Mouse (Mus musculus): ENCODE measurements around the gene Nos1. TPM values are rescaled to one million over a fixed set of nuclear protein-coding genes. Genes with fewer than 3 reads are reported as not detected.

Gene Nos1
- polyA plus RNA-seq, 2 experiments, result under 0.01 TPM; not detected in 1

DNA sequence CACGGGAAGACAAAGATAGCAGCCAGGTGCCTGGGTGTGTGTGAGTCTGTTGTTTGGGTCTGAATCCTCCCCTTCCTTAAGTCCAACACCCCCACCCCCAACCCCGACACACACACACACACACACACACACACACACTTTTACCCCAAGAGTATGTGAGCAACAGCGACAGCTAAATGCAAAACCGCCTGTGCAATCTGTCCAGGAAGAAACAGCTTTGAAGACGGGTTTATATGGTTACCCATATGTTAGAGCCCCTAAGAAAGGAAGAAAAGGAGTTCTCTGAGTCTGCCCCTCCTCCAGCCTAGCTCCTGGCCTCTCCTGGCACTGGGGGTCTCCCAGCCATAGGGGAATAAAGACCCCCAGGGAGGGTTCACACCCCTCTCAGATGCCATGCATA, 60.2 kb downstream of the Nos1 start:
- Histone ChIP-seq H3K4me1 (replicated peaks; ENCODE audit: control insufficient read depth in 2 of 2, insufficient read depth in 2 of 2, low read length in 1 of 2) (no peaks in the 10 kb centered on the region), H3K27me3 (ENCODE audit: control insufficient read depth, insufficient read depth, low read length) (peaks cover 22% of the 10 kb centered on the region), H3K36me3 (replicated peaks; ENCODE audit: control insufficient read depth, insufficient read depth, low read depth) (no peaks in the 10 kb centered on the region), H3K4me3 (ENCODE audit: insufficient read depth in 1 of 2, low read depth in 2 of 2, low read length in 2 of 2) (no peak overlapping the region), H3K9me3 (ENCODE audit: control insufficient read depth, low read length) (no peaks in the 10 kb centered on the region), H3K4me2 (ENCODE audit: low read depth) (no peak overlapping the region), H3K27ac (no peak overlapping the region), H3K9ac (replicated peaks) (no peak overlapping the region)
- ATAC-seq (ENCODE audit: insufficient read depth) (no peak), DNase-seq (ENCODE audit: low read depth in 3 of 3, low spot score in 3 of 3) (no peak)
- 38% methylated on average over 5 of the region's 5 CpGs for WGBS (ENCODE audit: insufficient replicate concordance)
- TF ChIP-seq CTCF (IDR thresholded peaks at IDR 0.05; ENCODE audit: low read depth) (no peak), EP300 (IDR thresholded peaks at IDR 0.05; ENCODE audit: low read depth) (no peak)

DNA sequence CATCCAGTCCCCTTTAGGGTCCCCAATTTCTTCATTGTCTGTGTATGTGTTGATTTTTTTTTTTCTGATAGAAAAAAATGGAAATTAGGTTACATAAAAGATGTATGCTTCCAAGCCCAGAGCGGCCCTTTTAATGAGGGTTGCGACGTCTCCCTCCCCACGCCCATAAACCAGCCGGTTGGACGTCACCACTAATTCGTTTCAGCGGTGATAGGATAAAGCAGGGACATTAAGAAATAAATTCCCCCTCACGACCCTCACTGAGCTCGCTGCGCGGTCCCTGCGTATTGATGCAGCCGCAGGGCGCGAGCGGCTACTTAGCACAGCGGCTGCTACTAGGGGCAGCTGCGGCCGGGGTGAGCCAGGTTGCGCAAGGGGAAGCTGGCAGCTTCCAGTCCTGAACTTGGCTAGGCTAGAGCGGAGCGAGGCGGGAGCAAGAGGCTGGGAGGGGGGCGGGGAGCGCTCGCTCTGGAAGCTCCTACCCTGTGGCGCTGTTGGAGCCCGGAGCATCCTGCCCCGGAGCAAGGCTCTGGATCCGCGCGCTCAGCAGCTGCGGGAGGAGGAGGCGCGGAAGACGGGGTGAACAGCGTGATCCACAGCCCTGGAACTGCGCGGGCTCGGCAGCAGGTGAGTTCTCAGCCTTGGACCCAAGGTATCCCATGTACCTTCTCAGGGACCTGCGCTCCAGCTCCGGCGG, 61.0 kb downstream of the Nos1 start:
- no peak overlapping the region for H3K27ac ChIP-seq
- no peak overlapping the region for H3K4me2 ChIP-seq (ENCODE audit: low read depth)
- ATAC-seq (ENCODE audit: insufficient read depth) (no peak), DNase-seq (ENCODE audit: low read depth in 3 of 3, low spot score in 3 of 3) (no peak)
- H3K4me3 ChIP-seq (ENCODE audit: insufficient read depth in 1 of 2, low read depth in 2 of 2, low read length in 2 of 2), result no peak overlapping the region
- H3K9ac ChIP-seq (replicated peaks), result no peak overlapping the region
- H3K27me3 ChIP-seq (ENCODE audit: control insufficient read depth, insufficient read depth, low read length), result peaks cover 22% of the 10 kb centered on the region
- 4% methylated on average over 42 of the region's 44 CpGs for WGBS (ENCODE audit: insufficient replicate concordance)
- H3K4me1 ChIP-seq (replicated peaks; ENCODE audit: control insufficient read depth in 2 of 2, insufficient read depth in 2 of 2, low read length in 1 of 2), result no peaks in the 10 kb centered on the region
- H3K9me3 ChIP-seq (ENCODE audit: control insufficient read depth, low read length), result no peaks in the 10 kb centered on the region
- no peaks in the 10 kb centered on the region for H3K36me3 ChIP-seq (replicated peaks; ENCODE audit: control insufficient read depth, insufficient read depth, low read depth)
- no peak for TF ChIP-seq CTCF (IDR thresholded peaks at IDR 0.05; ENCODE audit: low read depth)
- TF ChIP-seq EP300 (IDR thresholded peaks at IDR 0.05; ENCODE audit: low read depth), result no peak

DNA sequence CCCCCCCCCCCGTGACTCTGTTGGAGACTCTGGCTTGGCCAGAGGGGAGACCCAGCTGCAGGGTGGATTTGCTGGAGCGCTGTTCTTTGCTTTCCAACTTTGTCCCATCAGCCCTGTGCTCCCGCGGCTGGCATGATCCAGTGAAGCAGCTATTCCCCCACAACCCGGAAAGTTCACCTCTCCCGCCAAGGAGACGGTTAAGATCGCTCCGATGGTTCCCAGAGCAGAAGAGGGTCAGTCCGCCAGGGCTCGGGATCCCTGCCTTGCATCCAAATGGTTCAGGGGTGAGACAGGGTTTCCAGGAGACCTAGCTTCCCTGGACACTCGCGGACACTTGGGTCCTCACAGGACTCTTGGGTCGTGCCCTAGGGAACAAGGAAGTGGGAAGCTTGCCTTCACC, 61.9 kb downstream of the Nos1 start:
- Histone ChIP-seq H3K4me3 (ENCODE audit: insufficient read depth in 1 of 2, low read depth in 2 of 2, low read length in 2 of 2) (no peak overlapping the region), H3K9ac (replicated peaks) (no peak overlapping the region), H3K36me3 (replicated peaks; ENCODE audit: control insufficient read depth, insufficient read depth, low read depth) (no peaks in the 10 kb centered on the region), H3K4me2 (ENCODE audit: low read depth) (no peak overlapping the region), H3K4me1 (replicated peaks; ENCODE audit: control insufficient read depth in 2 of 2, insufficient read depth in 2 of 2, low read length in 1 of 2) (no peaks in the 10 kb centered on the region), H3K9me3 (ENCODE audit: control insufficient read depth, low read length) (no peaks in the 10 kb centered on the region), H3K27me3 (ENCODE audit: control insufficient read depth, insufficient read depth, low read length) (peaks cover 22% of the 10 kb centered on the region), H3K27ac (no peak overlapping the region)
- DNase-seq (ENCODE audit: low read depth in 3 of 3, low spot score in 3 of 3) (no peak), ATAC-seq (ENCODE audit: insufficient read depth) (no peak)
- TF ChIP-seq CTCF (IDR thresholded peaks at IDR 0.05; ENCODE audit: low read depth) (no peak), EP300 (IDR thresholded peaks at IDR 0.05; ENCODE audit: low read depth) (no peak)
- 3% methylated on average over 14 of the region's 14 CpGs for WGBS (ENCODE audit: insufficient replicate concordance)

DNA sequence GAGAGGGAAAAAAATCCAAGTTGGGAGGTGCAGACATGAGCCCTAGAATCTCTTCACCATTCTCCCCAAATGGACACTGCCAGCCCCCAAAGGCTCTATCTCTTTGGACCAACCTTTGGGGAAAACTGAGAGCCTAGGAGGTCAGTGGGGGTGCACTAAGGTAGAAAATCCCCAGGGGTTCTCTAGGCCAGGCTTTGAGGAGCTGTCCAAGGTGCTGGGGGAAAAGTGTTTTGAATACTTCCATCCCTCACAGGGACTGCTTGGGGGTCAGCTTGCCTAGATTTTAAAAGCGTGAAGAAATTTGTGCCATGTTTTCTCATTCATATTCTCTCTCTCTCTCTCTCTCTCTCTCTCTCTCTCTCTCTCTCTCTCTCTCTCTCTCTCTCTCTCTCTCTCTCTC, 63.8 kb downstream of the Nos1 start:
- no peak overlapping the region for H3K4me2 ChIP-seq (ENCODE audit: low read depth)
- no peak overlapping the region for H3K27ac ChIP-seq
- H3K27me3 ChIP-seq (ENCODE audit: control insufficient read depth, insufficient read depth, low read length), result peaks cover 22% of the 10 kb centered on the region
- H3K9me3 ChIP-seq (ENCODE audit: control insufficient read depth, low read length), result no peaks in the 10 kb centered on the region
- no peaks in the 10 kb centered on the region for H3K4me1 ChIP-seq (replicated peaks; ENCODE audit: control insufficient read depth in 2 of 2, insufficient read depth in 2 of 2, low read length in 1 of 2)
- WGBS (ENCODE audit: insufficient replicate concordance), result 26% methylated on average over 1 of the region's 1 CpGs
- no peaks in the 10 kb centered on the region for H3K36me3 ChIP-seq (replicated peaks; ENCODE audit: control insufficient read depth, insufficient read depth, low read depth)
- no peak overlapping the region for H3K9ac ChIP-seq (replicated peaks)
- H3K4me3 ChIP-seq (ENCODE audit: insufficient read depth in 1 of 2, low read depth in 2 of 2, low read length in 2 of 2), result no peak overlapping the region
- no peak for DNase-seq (ENCODE audit: low read depth in 3 of 3, low spot score in 3 of 3)
- no peak for TF ChIP-seq EP300 (IDR thresholded peaks at IDR 0.05; ENCODE audit: low read depth)
- no peak for TF ChIP-seq CTCF (IDR thresholded peaks at IDR 0.05; ENCODE audit: low read depth)
- no peak for ATAC-seq (ENCODE audit: insufficient read depth)

DNA sequence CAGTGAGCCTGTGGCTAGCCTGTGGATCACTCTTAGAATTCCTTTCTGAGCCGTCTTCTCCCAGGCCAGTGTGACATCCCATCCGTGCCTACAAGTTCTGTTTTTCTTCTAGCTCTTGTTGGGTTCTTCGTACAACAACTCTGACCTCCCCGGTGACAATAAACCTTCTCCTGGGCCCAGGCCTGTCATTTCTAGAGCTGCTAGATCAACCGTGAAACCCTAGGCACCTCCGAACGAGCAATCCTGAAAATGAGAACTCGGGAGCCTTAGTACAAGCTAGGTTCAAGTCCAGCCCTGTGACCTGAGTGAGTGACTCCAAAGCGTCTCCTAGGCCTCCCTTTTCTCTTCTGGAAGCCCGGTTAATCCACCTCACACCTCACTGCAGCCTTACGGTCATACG, 69.6 kb downstream of the Nos1 start:
- Histone ChIP-seq H3K4me2 (ENCODE audit: low read depth) (no peak overlapping the region), H3K36me3 (replicated peaks; ENCODE audit: control insufficient read depth, insufficient read depth, low read depth) (no peaks in the 10 kb centered on the region), H3K27ac (no peak overlapping the region), H3K27me3 (ENCODE audit: control insufficient read depth, insufficient read depth, low read length) (no peaks in the 10 kb centered on the region), H3K4me3 (ENCODE audit: insufficient read depth in 1 of 2, low read depth in 2 of 2, low read length in 2 of 2) (no peak overlapping the region), H3K9me3 (ENCODE audit: control insufficient read depth, low read length) (no peaks in the 10 kb centered on the region), H3K4me1 (replicated peaks; ENCODE audit: control insufficient read depth in 2 of 2, insufficient read depth in 2 of 2, low read length in 1 of 2) (no peaks in the 10 kb centered on the region), H3K9ac (replicated peaks) (no peak overlapping the region)
- DNase-seq (ENCODE audit: low read depth in 3 of 3, low spot score in 3 of 3), result no peak
- TF ChIP-seq CTCF (IDR thresholded peaks at IDR 0.05; ENCODE audit: low read depth) (no peak), EP300 (IDR thresholded peaks at IDR 0.05; ENCODE audit: low read depth) (no peak)
- ATAC-seq (ENCODE audit: insufficient read depth), result no peak
- WGBS (ENCODE audit: insufficient replicate concordance), result 63% methylated on average over 12 of the region's 12 CpGs
